Mouse (Mus musculus): ENCODE data around the gene Gm10837.
"Not testable (repeated sequence)": the region's sequence is repeated elsewhere in the genome, so short reads cannot be mapped to it uniquely, and the experiment has no call there.

Gene Gm10837

GRCm38 (mm10) chr14:122490441-122491328, at the start of gene Gm10837:
Gene Gm10837 (plus strand): TSS chr14:122490586.
- DNase-seq (ENCODE audit: extremely low spot score, low spot score), result peak; percentile 78

- peak; percentile 65 for DNase-seq (ENCODE audit: extremely low spot score, low spot score)
Measured at GRCm38 (mm10) chr14:122449601-122450495, 40.5 kb upstream of the Gm10837 start.

GRCm38 (mm10) chr14:122450496-122451382, 39.6 kb upstream of the Gm10837 start, which contains the start of gene Gm5089:
Gene Gm5089 (minus strand): TSS chr14:122451115.
- DNase-seq (ENCODE audit: extremely low spot score, low spot score), result peak; percentile 76

- peak; percentile 49 for DNase-seq (ENCODE audit: extremely low spot score, low spot score)
Measured at GRCm38 (mm10) chr14:122451551-122452145, 38.7 kb upstream of the Gm10837 start.

- DNase-seq (ENCODE audit: extremely low spot score, low spot score), result peak; percentile 54
Measured at GRCm38 (mm10) chr14:122452701-122453387, 37.5 kb upstream of the Gm10837 start.

GRCm38 (mm10) chr14:122453388-122453995, 36.9 kb upstream of the Gm10837 start:
- peak; percentile 83 for DNase-seq (ENCODE audit: extremely low spot score, low spot score)

GRCm38 (mm10) chr14:122453996-122454738, 36.2 kb upstream of the Gm10837 start:
- peak; percentile 31 for DNase-seq (ENCODE audit: extremely low spot score, low spot score)

- no peak for DNase-seq (ENCODE audit: extremely low spot score, low spot score)
Measured at GRCm38 (mm10) chr14:122454901-122455561, 35.4 kb upstream of the Gm10837 start.

- no peak for DNase-seq (ENCODE audit: extremely low spot score, low spot score)
Measured at GRCm38 (mm10) chr14:122455562-122455958, 34.8 kb upstream of the Gm10837 start.

GRCm38 (mm10) chr14:122459332-122459731, 31.1 kb upstream of the Gm10837 start:
- not testable (repeated sequence) for DNase-seq (ENCODE audit: extremely low spot score, low spot score)

- DNase-seq (ENCODE audit: extremely low spot score, low spot score), result no peak
Measured at GRCm38 (mm10) chr14:122459776-122460175, 30.6 kb upstream of the Gm10837 start.

- no peak for DNase-seq (ENCODE audit: extremely low spot score, low spot score)
Measured at GRCm38 (mm10) chr14:122460226-122460625, 30.2 kb upstream of the Gm10837 start.

GRCm38 (mm10) chr14:122461500-122461899, 28.9 kb upstream of the Gm10837 start:
- DNase-seq (ENCODE audit: extremely low spot score, low spot score), result no peak

GRCm38 (mm10) chr14:122461966-122462365, 28.4 kb upstream of the Gm10837 start:
- DNase-seq (ENCODE audit: extremely low spot score, low spot score), result peak; percentile 49

- peak; percentile 63 for DNase-seq (ENCODE audit: extremely low spot score, low spot score)
Measured at GRCm38 (mm10) chr14:122462689-122463079, 27.7 kb upstream of the Gm10837 start.

- DNase-seq (ENCODE audit: extremely low spot score, low spot score), result peak; percentile 69
Measured at GRCm38 (mm10) chr14:122463080-122463691, 27.2 kb upstream of the Gm10837 start.

GRCm38 (mm10) chr14:122463734-122464341, 26.5 kb upstream of the Gm10837 start:
- DNase-seq (ENCODE audit: extremely low spot score, low spot score), result peak; percentile 77
